Mouse (Mus musculus): ENCODE results near the gene Pak1ip1. TPM values are rescaled to one million over a fixed set of nuclear protein-coding genes. Genes with fewer than 3 reads are reported as not detected.

Pak1ip1 gene
- polyA plus RNA-seq, 1 experiment from 2014 or later = 86.3 TPM

DNA sequence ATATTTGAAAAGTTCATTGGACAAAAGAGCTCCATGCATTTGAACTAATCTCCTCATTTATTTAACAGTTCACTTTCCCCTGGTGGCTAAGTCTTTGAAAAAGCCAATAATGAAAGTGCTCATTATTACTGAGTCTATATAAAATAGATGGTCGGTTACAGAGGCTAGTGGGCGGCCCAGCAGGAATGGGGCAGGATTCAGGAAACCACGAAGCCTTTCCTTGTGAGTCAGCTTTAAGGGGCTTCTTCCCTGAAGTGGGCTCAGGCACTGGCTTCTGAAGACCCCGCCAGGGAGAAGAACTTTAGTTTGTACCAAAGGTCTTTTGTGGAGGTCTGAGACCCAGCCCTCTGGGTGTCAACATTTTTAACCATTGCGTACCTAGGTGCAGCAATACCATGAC lies 51.1 kb downstream of the Pak1ip1 start:
- H3K9me3 ChIP-seq (replicated peaks) = no peaks in the 10 kb centered on the region
- peaks cover 25% of the 10 kb centered on the region for H3K27me3 ChIP-seq
- H3K4me2 ChIP-seq = no peak overlapping the region
- H3K36me3 ChIP-seq (ENCODE audit: poor library complexity, severe bottlenecking) = no peaks in the 10 kb centered on the region
- ATAC-seq = no peak; the same call in 1 of the 2 replicates
- WGBS = 4% methylated on average over 5 of the region's 5 CpGs
- H3K27ac ChIP-seq = no peak overlapping the region
- no peak overlapping the region for H3K4me3 ChIP-seq
- H3K4me1 ChIP-seq = peaks cover 13% of the 10 kb centered on the region
- H3K9ac ChIP-seq = no peak overlapping the region

Other genes starting within 250 kb of the Pak1ip1 start
- gene Gcnt2, start 141.3 kb upstream of the Pak1ip1 start, polyA plus RNA-seq (2015; fragmentation: Nextera tagmentation; extraction: Ambion mirVana) = 2.8 and 3.1 TPM in 2 replicates
- gene Tmem14c, start 15.3 kb downstream of the Pak1ip1 start, polyA plus RNA-seq (2015; fragmentation: Nextera tagmentation; extraction: Ambion mirVana) = 132 and 144 TPM in 2 replicates
- gene Mak, start 78.7 kb downstream of the Pak1ip1 start, polyA plus RNA-seq (2015; fragmentation: Nextera tagmentation; extraction: Ambion mirVana) = 0.74 and 0.81 TPM in 2 replicates
- not detected in 2 replicates for gene Gcm2, start 110.0 kb downstream of the Pak1ip1 start, polyA plus RNA-seq (2015; fragmentation: Nextera tagmentation; extraction: Ambion mirVana)
- 0.08 TPM in 1 of 2 replicates, not detected in the other for gene Sycp2l, start 113.3 kb downstream of the Pak1ip1 start, polyA plus RNA-seq (2015; fragmentation: Nextera tagmentation; extraction: Ambion mirVana)
- gene Elovl2, start 219.4 kb downstream of the Pak1ip1 start, polyA plus RNA-seq (2015; fragmentation: Nextera tagmentation; extraction: Ambion mirVana) = 45.1 and 47.7 TPM in 2 replicates
- gene Smim13, start 248.8 kb downstream of the Pak1ip1 start, polyA plus RNA-seq (2015; fragmentation: Nextera tagmentation; extraction: Ambion mirVana) = 14.6 and 15.6 TPM in 2 replicates

Data from forebrain, embryonic 13.5 days (tissue).